Mouse (Mus musculus) ovary, postnatal 36 days (tissue): ENCODE data around the gene Dpm3.

Experiments
- DNase-seq: peaks from one replicate; pipeline ENCODE4 v3.0.0; 2022; ENCODE audit warnings: low spot score, mixed read lengths

The Dpm3 gene

GRCm38 (mm10) chr3:89231772-89232275, 27.3 kb upstream of the Dpm3 start:
- DNase-seq: no peak

- DNase-seq: no peak
Observed at GRCm38 (mm10) chr3:89232614-89233013, 26.5 kb upstream of the Dpm3 start.

- peak; percentile 48 for DNase-seq
Observed at GRCm38 (mm10) chr3:89233562-89234110, 25.5 kb upstream of the Dpm3 start.

- no peak for DNase-seq
Observed at GRCm38 (mm10) chr3:89236516-89236915, 22.6 kb upstream of the Dpm3 start.

- DNase-seq: no peak
Observed at GRCm38 (mm10) chr3:89237682-89238081, 21.5 kb upstream of the Dpm3 start.

GRCm38 (mm10) chr3:89238494-89238893, 20.7 kb upstream of the Dpm3 start:
- DNase-seq: no peak

GRCm38 (mm10) chr3:89242331-89242895, 16.7 kb upstream of the Dpm3 start:
- DNase-seq: no peak

- peak; percentile 47 for DNase-seq
Observed at GRCm38 (mm10) chr3:89243609-89244008, 15.5 kb upstream of the Dpm3 start.

GRCm38 (mm10) chr3:89244158-89244981, 14.8 kb upstream of the Dpm3 start:
- DNase-seq: no peak

- DNase-seq: no peak
Observed at GRCm38 (mm10) chr3:89244982-89245687, 14.0 kb upstream of the Dpm3 start.

- no peak for DNase-seq
Observed at GRCm38 (mm10) chr3:89245688-89246171, 13.4 kb upstream of the Dpm3 start, which contains the start of gene Krtcap2. Gene Krtcap2, plus strand, starts transcription at chr3:89245966.

GRCm38 (mm10) chr3:89246261-89247100, 12.7 kb upstream of the Dpm3 start, which contains the start of gene Trim46:
Gene Trim46, minus strand, starts transcription at chr3:89246309.
- DNase-seq: peak; percentile 88

- DNase-seq: no peak
Observed at GRCm38 (mm10) chr3:89247466-89247865, 11.7 kb upstream of the Dpm3 start.

GRCm38 (mm10) chr3:89250435-89251040, 8.6 kb upstream of the Dpm3 start:
- peak; percentile 59 for DNase-seq

GRCm38 (mm10) chr3:89251365-89251895, 7.7 kb upstream of the Dpm3 start:
- DNase-seq: no peak

- no peak for DNase-seq
Observed at GRCm38 (mm10) chr3:89254994-89255393, 4.2 kb upstream of the Dpm3 start.

GRCm38 (mm10) chr3:89256177-89256576, 3.0 kb upstream of the Dpm3 start:
- DNase-seq: no peak

- DNase-seq: no peak
Observed at GRCm38 (mm10) chr3:89260211-89260610, 1.1 kb downstream of the Dpm3 start.

GRCm38 (mm10) chr3:89262417-89262816, 3.3 kb downstream of the Dpm3 start:
- DNase-seq: no peak

GRCm38 (mm10) chr3:89266439-89266893, 7.3 kb downstream of the Dpm3 start:
- DNase-seq: peak; percentile 71
